Mouse (Mus musculus) limb, embryonic 14.5 days (tissue): Measurements from ENCODE around the gene Agr3. TPM values are rescaled to one million over a fixed set of nuclear protein-coding genes. Genes with fewer than 3 reads are reported as not detected.

Source experiments
- ATAC-seq: fragments of 200-750 bp; cut with Nextera tagmentation; 2 replicates; pipeline ENCODE4 v1.8.0; 2017; ENCODE audit warnings: low read depth, moderate number of reproducible peaks, moderate TSS enrichment; ENCODE audit not compliant: low FRiP score
- DNase-seq: peaks from one replicate; pipeline ENCODE4 v3.0.0-alpha.2; 2015; ENCODE audit warnings: low spot score
- H3K27ac ChIP-seq: fragments of 300-500 bp; sonication (generic); replicated peaks from 2 replicates; pipeline ENCODE4 v1.5.1; 2014; ENCODE audit warnings: low read depth, mild to moderate bottlenecking, low read length, moderate library complexity, mixed read lengths
- H3K27me3 ChIP-seq: fragments of 300-500 bp; sonication (generic); 2 replicates; pipeline ENCODE4 v1.6.1; 2014; ENCODE audit warnings: low read length, mixed read lengths; ENCODE audit not compliant: control insufficient read depth, insufficient read depth
- H3K36me3 ChIP-seq: fragments of 300-500 bp; sonication (generic); 2 replicates; pipeline ENCODE4 v1.6.1; 2014; ENCODE audit warnings: mild to moderate bottlenecking, low read length, moderate library complexity, mixed read lengths; ENCODE audit not compliant: control insufficient read depth, insufficient read depth
- H3K4me1 ChIP-seq: fragments of 300-500 bp; sonication (generic); 2 replicates; pipeline ENCODE4 v1.6.1; 2014; ENCODE audit warnings: antibody characterized with exemption, low read length, mixed read lengths; ENCODE audit not compliant: control insufficient read depth, insufficient read depth
- H3K4me2 ChIP-seq: fragments of 300-500 bp; sonication (generic); replicated peaks from 2 replicates; pipeline ENCODE4 v1.6.1; 2014; ENCODE audit warnings: low read depth, mild to moderate bottlenecking, low read length, moderate library complexity; ENCODE audit not compliant: severe bottlenecking
- H3K4me3 ChIP-seq: fragments of 300-500 bp; sonication (generic); replicated peaks from 2 replicates; pipeline ENCODE4 v1.5.1; 2014; ENCODE audit warnings: low read length
- H3K9ac ChIP-seq: fragments of 300-500 bp; sonication (generic); 2 replicates; pipeline ENCODE4 v1.6.1; 2014; ENCODE audit warnings: mild to moderate bottlenecking, low read depth, low read length, moderate library complexity; ENCODE audit not compliant: severe bottlenecking
- H3K9me3 ChIP-seq: fragments of 300-500 bp; sonication (generic); 2 replicates; pipeline ENCODE4 v1.6.1; 2016; ENCODE audit warnings: low read length; ENCODE audit not compliant: control insufficient read depth
- POLR2A ChIP-seq: fragments of 200-500 bp; IDR thresholded peaks from 2 replicates; pipeline ENCODE4 v1.8.0; 2012; ENCODE audit warnings: inconsistent platforms, mild to moderate bottlenecking, moderate library complexity, borderline replicate concordance; ENCODE audit not compliant: insufficient read depth, insufficient read length; ENCODE audit errors: extremely low read depth
- WGBS: fragments of 180-500 bp; shearing (Covaris S2); extraction: QIAGEN DNeasy Blood & Tissue Kit; methylation state at CpG from one replicate; pipeline ENCODE4 v1.1.7; 2014; 5-methylcytosine and 5-hydroxymethylcytosine counted together
- polyA plus RNA-seq, 2 experiments: library from polyadenylated mRNA; depleted of rRNA in 1 of 2; stranded (reverse) in 1 of 2; unstranded in 1 of 2; fragments of >200 nt; fragmentation: Nextera tagmentation in 1 of 2; extraction: Ambion mirVana in 1 of 2; gene quantifications; 2 replicates each; pipeline versions ENCODE4 v1.2.1 to v1.2.3; 2012 to 2014

Gene Agr3
- polyA plus RNA-seq, 2 experiments = not detected

DNA sequence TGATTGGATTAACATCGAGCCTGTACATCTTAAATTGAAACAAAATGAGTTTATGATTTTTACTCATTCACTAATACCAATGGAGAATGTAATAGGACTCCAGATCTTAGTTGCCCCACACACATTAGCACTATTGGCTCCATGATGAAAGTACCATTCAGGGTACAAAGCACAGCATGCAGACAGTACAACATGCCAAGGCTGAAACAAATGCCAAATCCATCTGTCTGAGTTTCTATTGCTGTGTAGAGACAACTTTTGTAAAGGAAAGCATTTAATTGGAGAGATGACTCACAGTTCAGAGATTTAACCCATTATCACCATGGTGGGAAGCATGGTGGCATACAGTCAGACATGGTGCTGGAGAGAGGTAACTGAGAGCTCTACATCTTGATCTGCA, 7.4 kb upstream of the Agr3 start:
- DNase-seq (no peak), ATAC-seq (no peak)
- Histone ChIP-seq H3K9ac (no peak overlapping the region), H3K27me3 (no peaks in the 10 kb centered on the region), H3K4me2 (no peak overlapping the region), H3K9me3 (no peaks in the 10 kb centered on the region), H3K4me1 (no peaks in the 10 kb centered on the region), H3K4me3 (no peak overlapping the region), H3K27ac (no peak overlapping the region), H3K36me3 (no peaks in the 10 kb centered on the region)
- TF ChIP-seq POLR2A = no peak
- WGBS = 80% methylated on average over 1 of the region's 1 CpGs

- no peak for TF ChIP-seq POLR2A
- H3K27ac ChIP-seq = no peak overlapping the region
- H3K4me1 ChIP-seq = no peaks in the 10 kb centered on the region
- DNase-seq = no peak
- no peak overlapping the region for H3K4me3 ChIP-seq
- no peaks in the 10 kb centered on the region for H3K27me3 ChIP-seq
- no peak for ATAC-seq
- no peaks in the 10 kb centered on the region for H3K36me3 ChIP-seq
- no peaks in the 10 kb centered on the region for H3K9me3 ChIP-seq
- H3K9ac ChIP-seq = no peak overlapping the region
- H3K4me2 ChIP-seq = no peak overlapping the region
- 72% methylated on average over 2 of the region's 2 CpGs for WGBS
These were observed 2.4 kb downstream of the Agr3 start for GRCm38 (mm10) chr12:35927804-35928203.

- H3K4me2 ChIP-seq = no peak overlapping the region
- no peaks in the 10 kb centered on the region for H3K4me1 ChIP-seq
- H3K9me3 ChIP-seq = no peaks in the 10 kb centered on the region
- ATAC-seq = no peak
- no peak for TF ChIP-seq POLR2A
- H3K4me3 ChIP-seq = no peak overlapping the region
- H3K9ac ChIP-seq = no peak overlapping the region
- no peak for DNase-seq
- H3K36me3 ChIP-seq = no peaks in the 10 kb centered on the region
- H3K27ac ChIP-seq = no peak overlapping the region
- H3K27me3 ChIP-seq = no peaks in the 10 kb centered on the region
These were observed 7.4 kb downstream of the Agr3 start for GRCm38 (mm10) chr12:35932816-35933215.

- H3K27me3 ChIP-seq = no peaks in the 10 kb centered on the region
- WGBS = 48% methylated on average over 1 of the region's 1 CpGs
- H3K9me3 ChIP-seq = no peaks in the 10 kb centered on the region
- no peak overlapping the region for H3K9ac ChIP-seq
- no peaks in the 10 kb centered on the region for H3K36me3 ChIP-seq
- no peak overlapping the region for H3K4me3 ChIP-seq
- no peaks in the 10 kb centered on the region for H3K4me1 ChIP-seq
- no peak for ATAC-seq
- no peak for TF ChIP-seq POLR2A
- DNase-seq = no peak
- no peak overlapping the region for H3K4me2 ChIP-seq
- no peak overlapping the region for H3K27ac ChIP-seq
These were observed 26.3 kb downstream of the Agr3 start for GRCm38 (mm10) chr12:35951757-35952156.

- Histone ChIP-seq H3K27ac (no peak overlapping the region), H3K4me3 (no peak overlapping the region), H3K9me3 (no peaks in the 10 kb centered on the region), H3K27me3 (no peaks in the 10 kb centered on the region), H3K4me1 (no peaks in the 10 kb centered on the region), H3K36me3 (no peaks in the 10 kb centered on the region), H3K9ac (no peak overlapping the region), H3K4me2 (no peak overlapping the region)
- ATAC-seq = no peak
- WGBS = 79% methylated on average over 2 of the region's 2 CpGs
- no peak for DNase-seq
- TF ChIP-seq POLR2A = no peak
These were observed 31.8 kb downstream of the Agr3 start for GRCm38 (mm10) chr12:35957235-35957634.
